Mouse (Mus musculus): ENCODE measurements around the gene Ptchd3. TPM values are rescaled to one million over a fixed set of nuclear protein-coding genes. Genes with fewer than 3 reads are reported as not detected.

Gene Ptchd3
- polyA plus RNA-seq, 1 experiment from 2014 or later: not detected

DNA sequence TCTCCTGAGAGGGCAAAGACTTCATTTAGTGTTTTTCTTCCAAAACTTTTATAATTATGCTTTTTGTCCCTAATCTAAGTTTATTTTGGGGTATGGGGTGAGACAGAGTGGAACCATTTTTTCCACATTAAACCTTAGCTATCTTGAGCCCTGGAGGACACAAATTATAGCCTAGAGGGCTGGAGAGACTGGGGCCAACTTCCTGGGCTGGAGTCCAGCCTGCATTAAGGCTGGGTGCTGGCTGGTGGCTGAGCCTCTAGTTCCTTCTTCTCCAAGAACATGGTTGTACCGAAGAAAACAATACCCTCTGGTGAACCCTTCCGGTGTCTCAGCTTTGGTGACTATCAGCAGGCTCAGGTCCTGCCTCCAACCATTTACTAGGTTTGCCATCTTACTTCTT is 27.3 kb upstream of the Ptchd3 start:
- H3K4me2 ChIP-seq (replicated peaks): no peak overlapping the region
- H3K27ac ChIP-seq (replicated peaks): no peak overlapping the region
- ATAC-seq (ENCODE audit: low FRiP score, low read depth): no peak
- 91% methylated on average over 2 of the region's 2 CpGs for WGBS
- H3K4me1 ChIP-seq: no peaks in the 10 kb centered on the region
- no peak overlapping the region for H3K4me3 ChIP-seq
- no peaks in the 10 kb centered on the region for H3K9me3 ChIP-seq
- no peak overlapping the region for H3K9ac ChIP-seq (replicated peaks)
- no peaks in the 10 kb centered on the region; the same call in 1 of the 2 replicates for H3K27me3 ChIP-seq
- no peaks in the 10 kb centered on the region for H3K36me3 ChIP-seq

DNA sequence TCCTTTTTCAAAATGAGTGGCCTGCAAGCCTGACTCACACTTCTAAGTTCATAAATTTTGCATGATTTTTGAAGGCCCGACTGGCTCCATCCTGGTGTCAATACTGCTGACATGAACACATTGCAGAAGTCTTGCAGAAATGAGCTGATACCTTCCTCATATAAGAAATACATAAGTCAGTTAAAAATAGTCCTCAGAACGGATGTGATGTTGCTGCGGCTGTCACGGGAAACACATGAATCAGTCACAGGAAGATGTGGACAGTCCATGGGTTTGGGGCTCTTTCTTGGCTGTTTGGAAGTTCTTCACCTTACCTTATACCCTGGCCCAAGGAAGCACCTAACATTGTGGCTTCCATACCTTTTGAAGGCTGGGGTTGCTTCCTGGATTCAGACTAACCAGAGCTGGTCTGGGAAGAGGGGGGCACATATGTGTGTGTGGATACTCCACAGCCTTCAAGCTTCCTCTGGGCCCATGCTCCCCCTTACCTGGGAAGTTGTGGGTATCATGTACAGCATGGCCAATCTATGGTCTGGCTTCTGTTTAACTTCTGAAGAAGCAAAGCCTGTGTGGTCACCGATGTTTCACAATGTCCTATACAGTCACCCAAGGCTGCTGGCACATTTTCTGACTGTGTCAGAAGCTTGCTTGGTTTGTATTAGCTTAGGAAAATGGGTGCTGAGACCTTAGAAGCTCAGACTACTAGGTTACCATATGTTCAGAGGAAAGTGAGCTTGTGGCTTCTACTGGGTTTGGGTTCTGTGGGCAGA is 25.6 kb upstream of the Ptchd3 start:
- 92% methylated on average over 5 of the region's 5 CpGs for WGBS
- ATAC-seq (ENCODE audit: low FRiP score, low read depth): no peak

DNA sequence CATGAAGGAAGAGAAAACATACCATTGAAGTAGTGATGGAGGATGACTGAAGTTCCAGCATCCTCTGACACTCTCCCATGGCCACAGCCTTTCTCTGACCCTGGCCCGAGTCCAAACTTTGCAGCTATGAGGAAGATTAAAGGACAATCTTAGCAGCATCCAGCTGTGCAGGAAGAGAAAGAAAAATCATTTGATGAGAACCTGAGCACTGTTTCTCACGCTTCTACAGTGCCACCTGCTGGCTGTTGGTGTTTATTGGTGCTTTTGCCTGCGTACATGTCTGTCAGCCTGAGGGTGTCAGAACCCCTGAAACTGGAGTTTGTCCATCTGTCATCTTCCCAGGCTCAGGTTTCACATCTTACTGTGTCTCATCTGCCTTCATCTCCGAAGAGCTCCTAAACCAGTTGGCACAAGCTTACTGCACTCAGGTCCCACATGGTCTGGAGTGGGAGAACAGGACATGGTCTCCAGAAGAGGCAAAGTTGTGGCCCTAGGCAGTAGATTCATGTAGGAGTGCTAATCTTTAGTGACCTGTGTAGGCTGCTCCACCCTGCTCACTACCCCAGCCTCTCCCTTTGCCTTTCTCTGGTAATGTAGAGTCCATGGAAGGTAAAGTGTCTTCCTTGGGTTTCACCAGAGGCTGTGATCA is 21.7 kb upstream of the Ptchd3 start:
- Histone ChIP-seq H3K4me3 (no peak overlapping the region), H3K9ac (replicated peaks) (no peak overlapping the region), H3K36me3 (no peaks in the 10 kb centered on the region), H3K27ac (replicated peaks) (no peak overlapping the region), H3K9me3 (no peaks in the 10 kb centered on the region), H3K4me1 (peaks cover 3% of the 10 kb centered on the region; the same call in 1 of the 2 replicates), H3K27me3 (no peaks in the 10 kb centered on the region; the same call in 1 of the 2 replicates), H3K4me2 (replicated peaks) (no peak overlapping the region)
- 3% methylated on average over 4 of the region's 4 CpGs for WGBS
- 0 out of 2 replicates have a peak, but pooled peaks have one; percentile 23 for ATAC-seq (ENCODE audit: low FRiP score, low read depth)

More for the DNA sequence above, 25.6 kb upstream of the Ptchd3 start:
- H3K36me3 ChIP-seq: no peaks in the 10 kb centered on the region
- H3K9me3 ChIP-seq: no peaks in the 10 kb centered on the region
- H3K4me3 ChIP-seq: no peak overlapping the region
- no peak overlapping the region for H3K4me2 ChIP-seq (replicated peaks)
- H3K27ac ChIP-seq (replicated peaks): no peak overlapping the region
- H3K4me1 ChIP-seq: peaks cover 3% of the 10 kb centered on the region; the same call in 1 of the 2 replicates
- H3K9ac ChIP-seq (replicated peaks): no peak overlapping the region
- no peaks in the 10 kb centered on the region; the same call in 1 of the 2 replicates for H3K27me3 ChIP-seq

DNA sequence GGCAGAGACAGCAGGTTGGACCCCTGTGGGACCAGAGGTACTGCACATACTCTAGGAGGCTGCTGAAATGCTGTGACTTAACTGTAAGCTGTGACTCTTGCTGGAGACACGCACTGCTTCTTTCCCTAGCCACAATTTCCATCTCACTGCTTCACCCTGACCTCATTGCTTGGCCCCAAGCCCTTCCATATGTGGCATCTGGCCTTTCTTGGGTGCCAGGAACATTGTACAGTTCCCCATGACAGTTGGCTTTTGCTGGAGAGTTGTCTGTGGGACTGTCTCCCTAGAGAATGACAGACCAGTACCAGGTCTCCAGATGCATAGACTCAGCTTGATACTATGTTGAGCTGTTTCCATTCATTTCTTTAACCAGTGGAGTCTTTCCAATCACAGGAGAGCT is 21.2 kb upstream of the Ptchd3 start:
- Histone ChIP-seq H3K9ac (replicated peaks) (no peak overlapping the region), H3K27me3 (no peaks in the 10 kb centered on the region; the same call in 1 of the 2 replicates), H3K4me1 (peaks cover 3% of the 10 kb centered on the region; the same call in 1 of the 2 replicates), H3K4me2 (replicated peaks) (no peak overlapping the region), H3K9me3 (no peaks in the 10 kb centered on the region), H3K4me3 (no peak overlapping the region), H3K36me3 (no peaks in the 10 kb centered on the region), H3K27ac (replicated peaks) (no peak overlapping the region)
- no peak for ATAC-seq (ENCODE audit: low FRiP score, low read depth)
- WGBS: 75% methylated on average over 1 of the region's 1 CpGs

DNA sequence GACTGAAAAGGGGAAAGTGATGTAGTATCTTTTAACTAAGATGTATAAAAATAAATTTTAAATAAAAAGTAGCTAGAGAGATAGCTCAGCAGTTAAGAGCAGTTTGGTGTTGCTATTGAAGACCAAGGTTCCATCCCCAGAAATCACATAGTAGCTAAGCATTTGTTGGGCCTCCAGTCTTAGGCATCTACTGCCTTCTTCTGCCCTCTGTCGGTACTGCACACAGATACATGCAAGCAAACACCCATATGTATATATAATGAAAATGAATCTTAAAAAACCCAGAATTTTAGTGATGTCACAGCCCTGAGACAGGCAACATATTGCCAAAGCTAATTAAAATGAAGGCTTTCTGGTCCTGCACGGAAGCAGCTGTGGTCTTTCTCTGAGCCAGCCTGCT is 15.9 kb downstream of the Ptchd3 start:
- Histone ChIP-seq H3K9me3 (peaks cover 3% of the 10 kb centered on the region; the same call in 1 of the 2 replicates), H3K4me2 (replicated peaks) (no peak overlapping the region), H3K9ac (replicated peaks) (no peak overlapping the region), H3K4me3 (no peak overlapping the region), H3K36me3 (no peaks in the 10 kb centered on the region), H3K27ac (replicated peaks) (no peak overlapping the region), H3K27me3 (no peaks in the 10 kb centered on the region), H3K4me1 (0 out of 2 replicates have a peak, but pooled peaks cover 4% of the 10 kb centered on the region)
- 50% methylated on average over 2 of the region's 2 CpGs for WGBS
- no peak for ATAC-seq (ENCODE audit: low FRiP score, low read depth)

DNA sequence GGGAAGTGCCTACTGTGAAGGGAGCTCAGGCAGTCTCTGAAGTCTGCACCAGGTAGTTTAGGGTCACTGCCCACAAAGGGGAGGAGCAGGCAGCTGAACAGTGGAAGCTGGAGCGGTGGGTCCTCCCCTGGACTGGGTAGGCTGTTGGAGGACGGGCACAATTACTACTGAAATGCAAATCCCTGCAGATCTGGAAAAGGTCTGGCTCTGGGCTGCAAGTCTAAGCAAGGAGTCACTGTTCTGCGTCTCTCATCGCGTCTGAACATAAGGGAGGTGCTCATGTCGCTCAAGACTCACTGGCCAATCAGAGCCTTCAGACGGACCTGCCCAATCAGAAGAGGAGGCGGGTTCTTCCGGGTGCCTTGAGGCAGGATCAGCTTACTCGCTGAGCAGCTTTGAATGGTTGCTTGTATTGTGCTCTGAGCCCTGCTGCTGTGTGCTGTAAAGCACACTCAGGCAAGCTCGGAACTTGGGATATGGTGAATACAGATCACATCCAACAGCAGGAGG is 17.8 kb downstream of the Ptchd3 start:
- under 1% methylated on average over 11 of the region's 11 CpGs for WGBS
- 0 out of 2 replicates have a peak, but pooled peaks cover 4% of the 10 kb centered on the region for H3K4me1 ChIP-seq
- H3K9me3 ChIP-seq: peaks cover 5% of the 10 kb centered on the region; the same call in 1 of the 2 replicates
- H3K4me3 ChIP-seq: peak overlapping the region; percentile 45
- H3K4me2 ChIP-seq (replicated peaks): peak overlapping the region; percentile 56
- no peaks in the 10 kb centered on the region for H3K27me3 ChIP-seq
- H3K36me3 ChIP-seq: no peaks in the 10 kb centered on the region
- ATAC-seq (ENCODE audit: low FRiP score, low read depth): peak; percentile 99
- peak overlapping the region; percentile 49 for H3K9ac ChIP-seq (replicated peaks)
- peak overlapping the region; percentile 90 for H3K27ac ChIP-seq (replicated peaks)

Other genes with a start within 250 kb of the Ptchd3 start
- gene B3gntl1, start 157.1 kb upstream of the Ptchd3 start, polyA plus RNA-seq (2016; fragmentation: Nextera tagmentation; extraction: Ambion mirVana): 6.9 and 8.3 TPM in 2 replicates
- 8.7 and 12.4 TPM in 2 replicates for gene Metrnl, start 128.7 kb upstream of the Ptchd3 start, polyA plus RNA-seq (2016; fragmentation: Nextera tagmentation; extraction: Ambion mirVana)

Data from midbrain, embryonic 12.5 days (tissue).